Comparison of ENCODE assay signal across 23 mouse cellular contexts in the genomic region with DNA sequence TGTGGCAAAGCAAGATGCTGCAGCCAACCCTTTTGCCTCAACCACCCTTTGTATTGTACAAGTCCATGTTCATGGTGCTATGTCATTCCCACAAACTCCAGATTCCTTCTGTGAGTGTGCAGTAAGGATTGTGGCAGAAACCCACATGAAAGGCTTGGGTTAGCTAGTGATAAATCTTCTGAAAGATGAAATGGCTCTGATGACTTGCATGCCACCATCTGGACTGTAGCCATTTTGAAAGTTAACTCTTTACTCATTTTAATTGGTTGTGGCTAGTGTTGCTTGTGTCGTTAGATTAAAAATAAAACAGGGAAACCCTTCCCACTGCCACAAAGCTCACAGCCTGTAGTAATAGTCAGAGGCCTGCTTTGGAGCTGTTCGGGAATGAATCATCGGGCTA. TPM values are rescaled to one million over a fixed set of nuclear protein-coding genes. Genes with fewer than 3 reads are reported as not detected.
DNase-seq lines count a peak whose midpoint lies in the region; ATAC-seq and TF ChIP-seq lines count a peak whose summit lies in the region.
"Had no signal": no experiment of that assay in that cellular context is flagged by ENCODE, and none has a peak within 500 bp of the region (broad histone marks: within the 10 kb centered on the region; RNA-seq: fewer than 3 reads in every experiment).

No protein-coding gene starts in this region.

- H3K36me3 ChIP-seq in limb, embryonic 14.5 days (ENCODE audit: control insufficient read depth, insufficient read depth, low read length): no peaks in the 10 kb centered on the region
- H3K36me3 ChIP-seq in limb, embryonic 10.5 days: no peaks in the 10 kb centered on the region
- H3K36me3 ChIP-seq in C2C12 (ENCODE audit: control insufficient read depth, insufficient read depth): no peaks in the 10 kb centered on the region
- no peaks in the 10 kb centered on the region for H3K36me3 ChIP-seq in stomach, embryonic 16.5 days (ENCODE audit: control insufficient read depth, insufficient read depth, low read length)
- H3K36me3 ChIP-seq: forebrain, embryonic 15.5 days; hindbrain, embryonic 13.5 days; liver, embryonic 12.5 days; neural tube, embryonic 12.5 days had no signal

- no peaks in the 10 kb centered on the region for H3K9me3 ChIP-seq in limb, embryonic 14.5 days (ENCODE audit: control insufficient read depth, low read length)
- no peaks in the 10 kb centered on the region for H3K9me3 ChIP-seq in limb, embryonic 10.5 days (replicated peaks)
- no peaks in the 10 kb centered on the region for H3K9me3 ChIP-seq in stomach, embryonic 16.5 days (replicated peaks; ENCODE audit: control insufficient read depth, low read length)
- H3K9me3 ChIP-seq: forebrain, embryonic 15.5 days; hindbrain, embryonic 13.5 days; liver, embryonic 12.5 days; neural tube, embryonic 12.5 days had no signal

- no peak overlapping the region for H3K9ac ChIP-seq in limb, embryonic 14.5 days (ENCODE audit: low read depth, low read length, severe bottlenecking)
- H3K9ac ChIP-seq in stomach, embryonic 16.5 days (ENCODE audit: low read length): no peak overlapping the region
- H3K9ac ChIP-seq: forebrain, embryonic 15.5 days; hindbrain, embryonic 13.5 days; liver, embryonic 12.5 days; neural tube, embryonic 12.5 days had no signal

- DNase-seq in limb, embryonic 14.5 days (ENCODE audit: low spot score): peak; percentile 42
- no peak for DNase-seq in limb, embryonic 10.5 days (ENCODE audit: low spot score)
- no peak for DNase-seq in B cell, adult 2 months
- no peak for DNase-seq in T-cell, adult 2 months (ENCODE audit: low spot score)
- DNase-seq: cerebellum, adult 2 months; cerebellum, postnatal 36 days; heart, postnatal 10 days; kidney, adult 9 months; kidney, postnatal 36 days; layer of hippocampus, adult 9-11 months; left cerebral cortex, postnatal 4 days; thymus, postnatal 25 days had no signal

- no peaks in the 10 kb centered on the region for H3K27me3 ChIP-seq in limb, embryonic 14.5 days (ENCODE audit: control insufficient read depth, insufficient read depth, low read length)
- no peaks in the 10 kb centered on the region for H3K27me3 ChIP-seq in limb, embryonic 10.5 days (ENCODE audit: low read depth, poor library complexity, severe bottlenecking)
- H3K27me3 ChIP-seq in C2C12 (ENCODE audit: control insufficient read depth, insufficient read depth, insufficient read length): peaks cover 14% of the 10 kb centered on the region
- H3K27me3 ChIP-seq in stomach, embryonic 16.5 days (ENCODE audit: control insufficient read depth, insufficient read depth, low read length): no peaks in the 10 kb centered on the region
- H3K27me3 ChIP-seq: forebrain, embryonic 15.5 days; hindbrain, embryonic 13.5 days; liver, embryonic 12.5 days; neural tube, embryonic 12.5 days had no signal

- no peak overlapping the region for H3K27ac ChIP-seq in limb, embryonic 14.5 days (replicated peaks; ENCODE audit: low read depth, low read length)
- H3K27ac ChIP-seq in limb, embryonic 10.5 days: no peak overlapping the region
- H3K27ac ChIP-seq in embryonic fibroblast, embryonic 13.5 days (ENCODE audit: insufficient read depth, low read length): peak overlapping the region; percentile 28
- peak overlapping the region; percentile 5 for H3K27ac ChIP-seq in stomach, embryonic 16.5 days (ENCODE audit: low read length)
- H3K27ac ChIP-seq: forebrain, embryonic 15.5 days; hindbrain, embryonic 13.5 days; left cerebral cortex, adult 2 months; liver, embryonic 12.5 days; neural tube, embryonic 12.5 days had no signal

- H3K4me2 ChIP-seq in limb, embryonic 14.5 days (replicated peaks; ENCODE audit: low read depth, low read length, severe bottlenecking): no peak overlapping the region
- no peak overlapping the region for H3K4me2 ChIP-seq in stomach, embryonic 16.5 days (ENCODE audit: low read depth, low read length)
- H3K4me2 ChIP-seq: forebrain, embryonic 15.5 days; heart, embryonic 11.5 days; hindbrain, embryonic 13.5 days; liver, embryonic 12.5 days; midbrain, embryonic 11.5 days; neural tube, embryonic 12.5 days had no signal

- H3ac ChIP-seq in C2C12 (ENCODE audit: control insufficient read depth, insufficient read length, low read depth): no peak overlapping the region

- no peak for TF ChIP-seq POLR2A in limb, embryonic 14.5 days (IDR thresholded peaks at IDR 0.05; ENCODE audit: borderline replicate concordance, extremely low read depth, insufficient read depth, insufficient read length)
- TF ChIP-seq POLR2A in embryonic fibroblast, embryonic 13.5 days (IDR thresholded peaks at IDR 0.05; ENCODE audit: low read depth, low read length): no peak

- H3K79me3 ChIP-seq in C2C12 (ENCODE audit: low read depth): no peaks in the 10 kb centered on the region

- no peaks in the 10 kb centered on the region for H3K79me2 ChIP-seq in C2C12 (ENCODE audit: control insufficient read depth, insufficient read depth)

- TF ChIP-seq CTCF in C2C12 (IDR thresholded peaks at IDR 0.05; ENCODE audit: control insufficient read depth, insufficient read depth, insufficient read length): no peak
- no peak for TF ChIP-seq CTCF in embryonic fibroblast, embryonic 13.5 days (IDR thresholded peaks at IDR 0.05; ENCODE audit: borderline replicate concordance, insufficient read depth, low read length)

- H3K4me3 ChIP-seq in limb, embryonic 14.5 days (replicated peaks; ENCODE audit: low read length): no peak overlapping the region
- H3K4me3 ChIP-seq in limb, embryonic 10.5 days: no peak overlapping the region
- no peak overlapping the region for H3K4me3 ChIP-seq in C2C12 (ENCODE audit: insufficient read depth, poor library complexity, severe bottlenecking)
- H3K4me3 ChIP-seq in embryonic fibroblast, embryonic 13.5 days (ENCODE audit: insufficient read depth, low read length): no peak overlapping the region
- no peak overlapping the region for H3K4me3 ChIP-seq in stomach, embryonic 16.5 days (replicated peaks; ENCODE audit: low read length)
- H3K4me3 ChIP-seq: forebrain, embryonic 15.5 days; hindbrain, embryonic 13.5 days; left cerebral cortex, adult 2 months; liver, embryonic 12.5 days; neural tube, embryonic 12.5 days had no signal

- ATAC-seq in limb, embryonic 14.5 days (ENCODE audit: low FRiP score, low read depth): no peak
- ATAC-seq in stomach, embryonic 16.5 days (ENCODE audit: insufficient read depth, low FRiP score): no peak; the same call in 1 of the 2 replicates
- ATAC-seq: forebrain, embryonic 15.5 days; inflammation-experienced regulatory T-cells, adult 6 months; liver, embryonic 12.5 days had no signal

- WGBS in limb, embryonic 14.5 days: 47% methylated on average over 3 of the region's 3 CpGs
- 84% methylated on average over 3 of the region's 3 CpGs for WGBS in limb, embryonic 10.5 days
- 43% methylated on average over 3 of the region's 3 CpGs for WGBS in stomach, embryonic 16.5 days

- H3K4me1 ChIP-seq in limb, embryonic 14.5 days (ENCODE audit: control insufficient read depth, insufficient read depth, low read length): peaks cover 4% of the 10 kb centered on the region; the same call in 1 of the 2 replicates
- 0 out of 2 replicates have a peak, but pooled peaks cover 4% of the 10 kb centered on the region for H3K4me1 ChIP-seq in limb, embryonic 10.5 days
- H3K4me1 ChIP-seq in embryonic fibroblast, embryonic 13.5 days (ENCODE audit: control insufficient read depth, insufficient read depth, low read length): peaks cover 5% of the 10 kb centered on the region
- no peaks in the 10 kb centered on the region for H3K4me1 ChIP-seq in stomach, embryonic 16.5 days (ENCODE audit: control insufficient read depth, insufficient read depth, low read length)
- H3K4me1 ChIP-seq: forebrain, embryonic 15.5 days; hindbrain, embryonic 13.5 days; liver, embryonic 12.5 days; neural tube, embryonic 12.5 days had no signal

TF ChIP-seq in C2C12, 6 proteins besides CTCF, POLR2A, EP300 and RAD21:
- TF ChIP-seq CEBPB (IDR thresholded peaks at IDR 0.05; ENCODE audit: low read depth): peak; percentile 9
- TF ChIP-seq MAX (IDR thresholded peaks at IDR 0.05): peak; percentile 27
- no peak for TF ChIP-seq MYOG (IDR thresholded peaks at IDR 0.05; ENCODE audit: control insufficient read depth, extremely low read depth, insufficient read length)
- peak; percentile 21 for TF ChIP-seq MYOD1 (IDR thresholded peaks at IDR 0.05; ENCODE audit: control insufficient read depth, insufficient read length, low read depth)
- peak; percentile 60 for TF ChIP-seq FOSL1 (IDR thresholded peaks at IDR 0.05; ENCODE audit: insufficient read depth, low read length, poor library complexity, severe bottlenecking)
- TF ChIP-seq USF1 (IDR thresholded peaks at IDR 0.05; ENCODE audit: low read depth): no peak
TF ChIP-seq in C2C12: peak in this region for 4.

RNA-seq across cellular contexts. Expression of gene Ercc6l2, which starts 44.0 kb away (rescaled TPM):
- 14.3 and 23.6 TPM in 2 replicates for polyA plus RNA-seq in limb, embryonic 14.5 days (2012; rRNA removed)
- 25.4 and 26.2 TPM in 2 replicates for polyA plus RNA-seq in limb, embryonic 14.5 days (2014; fragmentation: Nextera tagmentation; extraction: Ambion mirVana)
- polyA plus RNA-seq in limb, embryonic 10.5 days (2016; fragmentation: Nextera tagmentation; extraction: Ambion mirVana): 19.0 and 22.1 TPM in 2 replicates
- 4.3 TPM for polyA plus RNA-seq in C2C12 (2012; fragmentation: generic; extraction: Trizol)
- 27.9 and 33.3 TPM in 2 replicates for polyA plus RNA-seq in embryonic fibroblast, embryonic 13.5 days (2011; ENCODE audit: insufficient read length, low read depth, missing spikeins)
- polyA plus RNA-seq in stomach, embryonic 16.5 days (2015; fragmentation: Nextera tagmentation; extraction: Ambion mirVana): 21.2 and 22.7 TPM in 2 replicates

Comparison
In these comparisons a context has a peak if more than half of its experiments do, and no peak if none do; other contexts are left out.
1. H3K27ac ChIP-seq: peak in embryonic fibroblast, embryonic 13.5 days (single experiment) and stomach, embryonic 16.5 days (single experiment); none in limb, embryonic 14.5 days (single experiment) and limb, embryonic 10.5 days (single experiment).